8 mouse cellular contexts compared by ENCODE assay signal in genomic region chr5:31697644-31698296, GRCm38 (mm10). TPM values are rescaled to one million over a fixed set of nuclear protein-coding genes. Genes with fewer than 3 reads are reported as not detected.
DNase-seq lines count a peak whose midpoint lies in the region; ATAC-seq and TF ChIP-seq lines count a peak whose summit lies in the region.

TSS of gene Babam2 (plus strand) at chr5:31697684.

- TF ChIP-seq CTCF in Patski (IDR thresholded peaks at IDR 0.05): no peak

- H3K36me3 ChIP-seq in hindbrain, embryonic 14.5 days (replicated peaks; ENCODE audit: control insufficient read depth, insufficient read depth): peaks cover 3% of the 10 kb centered on the region

- H3K4me3 ChIP-seq in hindbrain, embryonic 14.5 days (replicated peaks; ENCODE audit: low read length): peak within 1 kb of the TSS; percentile 56

- H3K9me3 ChIP-seq in hindbrain, embryonic 14.5 days (ENCODE audit: control insufficient read depth, low read length): no peaks in the 10 kb centered on the region

- under 1% methylated on average over 71 of the region's 71 CpGs for WGBS in hindbrain, embryonic 14.5 days

- CTCF ChIA-PET in Patski (lab: Charles Lee): no interaction called here

- POLR2A ChIA-PET in Patski (lab: Charles Lee): interaction anchor here (0.6 to 1.8 kb wide), 7 partner anchors 61 to 495 kb away, joined by 3 to 6 read pairs (median 3); no protein-coding TSS in a partner anchor

- no peaks in the 10 kb centered on the region for H3K27me3 ChIP-seq in Patski
- H3K27me3 ChIP-seq in hindbrain, embryonic 14.5 days (ENCODE audit: control insufficient read depth, insufficient read depth, low read length): no peaks in the 10 kb centered on the region

- peaks cover 6% of the 10 kb centered on the region for H3K4me1 ChIP-seq in hindbrain, embryonic 14.5 days (replicated peaks; ENCODE audit: control insufficient read depth, insufficient read depth, low read length)

- peak; percentile 59 for DNase-seq in Patski (ENCODE audit: low read depth, low spot score)
- DNase-seq in cerebellum, postnatal 14 days: peak; percentile 94 to 97
- DNase-seq in frontal cortex, postnatal 25 days (ENCODE audit: low spot score in 2 of 2): peak; percentile 72 to 84
- DNase-seq in hindbrain, embryonic 14.5 days (ENCODE audit: low spot score): peak; percentile 91
- DNase-seq in layer of hippocampus, postnatal 36 days: peak; percentile 89 to 91
- DNase-seq in lung, postnatal 36 days: peak; percentile 93
- DNase-seq in retina, postnatal 1 day: peak; percentile 93
- peak; percentile 89 to 94 for DNase-seq in urinary bladder, adult 18-20 months (ENCODE audit: low spot score in 2 of 2)

- peak within 1 kb of the TSS; percentile 92 for H3K27ac ChIP-seq in hindbrain, embryonic 14.5 days

- in situ Hi-C loops in Patski (cut with MboI; ENCODE audit: low pct_unique_long_range_greater_than_20kb): loop anchor here (5.0 kb wide), 4 partner anchors 65 to 500 kb away; partner anchors contain the start of gene Fosl2

- H3K9ac ChIP-seq in hindbrain, embryonic 14.5 days: peak within 1 kb of the TSS; percentile 64

- ATAC-seq in Patski: peak; percentile 70
- ATAC-seq in hindbrain, embryonic 14.5 days (ENCODE audit: low FRiP score): peak; percentile 94

- peak within 1 kb of the TSS; percentile 74 for H3K4me2 ChIP-seq in hindbrain, embryonic 14.5 days (replicated peaks)

RNA-seq across cellular contexts. Expression of gene Babam2, which starts in this region (rescaled TPM):
- 122 TPM for polyA plus RNA-seq in Patski (2021)
- polyA plus RNA-seq in hindbrain, embryonic 14.5 days (2014; fragmentation: Nextera tagmentation; extraction: Ambion mirVana): 33.2 and 39.8 TPM in 2 replicates
- 10 to 100 TPM; 38.2 to 50.1 TPM for total RNA-seq in layer of hippocampus, postnatal 36 days (2021)

Comparison
In these comparisons a context has a peak if more than half of its experiments do, and no peak if none do; other contexts are left out.
1. Peak in every context shown above with its lines: DNase-seq, ATAC-seq, H3K4me3 ChIP-seq and H3K27ac ChIP-seq.